Mouse (Mus musculus): ENCODE measurements at regions not wholly inside any gene's neighbourhood (a gene's known extent, or its start where the extent isn't known, plus 50 kb on each side); places are given as distances from the start of the nearest gene placed in this dataset.

- DNase-seq (ENCODE audit: low read depth, low spot score) = no peak
Observed at GRCm38 (mm10) chr11:112407681-112408080, 374.3 kb upstream of the Sox9 start.

- DNase-seq (ENCODE audit: low read depth, low spot score) = no peak
Observed at GRCm38 (mm10) chr11:112412434-112412833, 369.6 kb upstream of the Sox9 start.

GRCm38 (mm10) chr11:112442639-112443038, 339.4 kb upstream of the Sox9 start:
- DNase-seq (ENCODE audit: low read depth, low spot score) = no peak

DNA sequence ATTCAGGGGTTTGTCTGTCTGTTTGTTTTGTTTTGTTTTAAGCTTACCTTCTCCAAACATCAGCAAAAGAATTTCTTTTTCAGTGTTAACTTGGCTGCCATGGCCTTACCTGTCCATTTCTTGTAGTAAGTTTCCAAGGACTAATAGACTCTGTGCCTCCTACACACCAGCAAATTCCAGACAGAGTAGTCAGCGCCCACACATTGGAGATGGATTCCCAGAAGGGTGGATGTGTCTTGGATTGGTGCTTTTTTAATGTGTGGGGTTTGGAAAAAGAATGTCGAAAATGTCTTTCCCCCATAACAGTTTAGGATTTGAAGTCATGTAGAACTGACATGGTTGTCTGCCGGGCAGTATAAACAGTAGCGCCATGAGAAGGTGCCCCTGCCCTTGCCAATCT, 338.1 kb upstream of the Sox9 start:
- peak; percentile 28 for DNase-seq (ENCODE audit: low read depth, low spot score)

GRCm38 (mm10) chr11:112449632-112450031, 332.4 kb upstream of the Sox9 start:
- DNase-seq (ENCODE audit: low read depth, low spot score) = no peak

- no peak for DNase-seq (ENCODE audit: low read depth, low spot score)
Observed at GRCm38 (mm10) chr11:112450227-112450626, 331.8 kb upstream of the Sox9 start.

GRCm38 (mm10) chr11:112458075-112458474, 323.9 kb upstream of the Sox9 start:
- DNase-seq (ENCODE audit: low read depth, low spot score) = peak; percentile 38

DNA sequence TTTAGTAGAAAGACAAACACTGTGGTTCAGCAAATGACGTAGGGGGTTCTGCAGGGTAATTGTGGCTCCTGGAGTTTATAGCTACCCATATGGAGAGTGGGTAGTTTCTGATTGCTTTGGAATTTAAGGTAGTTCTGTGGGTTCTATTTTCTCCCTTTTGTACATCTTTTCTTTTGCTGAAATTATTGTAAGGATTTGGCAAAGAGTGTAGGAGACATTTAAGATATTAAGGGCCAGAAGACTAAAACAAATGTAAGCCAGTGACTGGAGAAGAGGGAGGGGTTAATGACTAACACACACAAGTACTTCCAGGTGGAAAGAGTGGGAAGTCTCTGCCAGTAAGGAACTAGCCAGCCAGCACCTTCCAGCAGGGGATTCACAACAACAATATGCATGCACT, 318.9 kb upstream of the Sox9 start:
- peak; percentile 62 for DNase-seq (ENCODE audit: low read depth, low spot score)

DNA sequence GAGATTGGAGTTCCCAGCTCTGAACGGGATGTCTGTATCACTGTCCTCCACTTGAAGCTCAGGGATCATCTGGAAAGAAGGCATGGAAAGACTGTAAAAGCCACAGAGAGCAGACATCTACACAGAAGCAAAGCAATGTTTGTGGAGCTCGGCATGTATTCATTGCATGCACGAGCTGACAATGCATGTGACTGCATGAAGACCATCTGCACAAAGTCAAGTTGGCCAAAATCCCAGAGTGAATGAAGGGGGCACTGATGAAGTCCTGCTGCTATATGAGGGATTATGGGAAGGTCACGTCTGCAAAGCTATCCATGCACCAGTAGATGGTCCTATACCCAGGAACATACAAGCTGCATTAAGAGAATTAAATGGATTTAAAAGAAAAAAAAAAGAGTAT, 317.6 kb upstream of the Sox9 start:
- DNase-seq (ENCODE audit: low read depth, low spot score) = no peak

DNA sequence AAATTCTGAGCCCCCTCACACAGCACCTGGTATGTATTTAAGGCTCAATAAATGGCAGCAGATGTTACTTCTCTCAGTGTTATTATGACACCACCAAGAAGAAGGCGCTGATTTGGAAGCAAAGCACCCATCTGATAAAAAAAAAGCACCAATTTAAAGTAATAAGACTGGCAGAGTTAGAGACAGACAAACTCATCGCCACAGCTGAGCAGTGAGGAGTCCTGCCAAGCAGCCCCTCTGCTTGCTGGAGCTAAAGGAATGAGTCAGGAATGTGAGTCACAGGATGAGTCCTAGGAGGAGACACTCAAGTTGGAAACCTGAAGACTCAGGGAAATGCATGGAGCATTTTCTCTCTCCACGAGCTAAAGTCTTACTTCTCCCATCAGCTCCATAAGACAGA, 311.7 kb upstream of the Sox9 start:
- peak; percentile 91 for DNase-seq (ENCODE audit: low read depth, low spot score)

DNA sequence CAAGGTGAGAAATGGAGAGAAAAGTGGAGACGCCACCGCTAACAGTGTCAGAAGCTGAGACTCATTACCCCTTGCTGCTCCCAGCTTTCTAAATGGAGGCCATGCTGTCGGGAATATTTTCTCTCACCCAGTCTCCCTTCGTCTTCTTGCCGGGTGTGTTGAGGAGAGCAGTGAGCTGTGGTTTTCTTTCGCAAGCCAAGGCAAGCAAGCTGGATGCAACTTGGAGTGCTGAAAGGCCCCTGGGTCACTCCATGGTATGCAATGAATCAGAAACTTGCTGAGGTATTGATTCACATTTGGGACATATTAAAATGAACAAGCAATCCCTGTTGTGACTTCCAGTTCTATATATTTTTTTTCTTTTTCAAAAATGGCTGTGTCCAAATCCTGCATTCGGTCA, 308.8 kb upstream of the Sox9 start:
- no peak for DNase-seq (ENCODE audit: low read depth, low spot score)

- no peak for DNase-seq (ENCODE audit: low read depth, low spot score)
Observed at GRCm38 (mm10) chr11:112473681-112474080, 308.3 kb upstream of the Sox9 start.

DNA sequence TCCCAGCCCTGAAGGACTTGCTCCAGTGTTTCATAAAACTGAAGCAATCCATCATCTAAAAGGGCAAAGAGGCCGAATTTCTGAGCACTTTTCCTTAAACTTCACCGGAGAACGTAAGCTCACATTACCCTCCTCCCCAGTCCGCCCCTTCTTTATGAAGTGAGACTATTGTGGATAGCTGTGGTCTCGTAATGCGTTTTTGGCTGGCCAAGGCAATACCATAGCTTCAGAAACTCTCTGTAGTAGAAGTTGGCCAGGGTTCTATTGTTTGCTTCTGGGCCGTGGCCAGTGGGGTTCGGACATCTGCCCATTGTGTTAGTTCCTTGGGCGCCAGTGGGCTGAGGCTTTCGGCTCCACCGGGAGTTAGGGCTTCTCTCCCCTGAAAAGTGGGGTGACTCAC, 301.7 kb upstream of the Sox9 start:
- no peak for DNase-seq (ENCODE audit: low read depth, low spot score)

GRCm38 (mm10) chr11:112501781-112502180, 280.2 kb upstream of the Sox9 start:
- DNase-seq (ENCODE audit: low read depth, low spot score) = no peak

DNA sequence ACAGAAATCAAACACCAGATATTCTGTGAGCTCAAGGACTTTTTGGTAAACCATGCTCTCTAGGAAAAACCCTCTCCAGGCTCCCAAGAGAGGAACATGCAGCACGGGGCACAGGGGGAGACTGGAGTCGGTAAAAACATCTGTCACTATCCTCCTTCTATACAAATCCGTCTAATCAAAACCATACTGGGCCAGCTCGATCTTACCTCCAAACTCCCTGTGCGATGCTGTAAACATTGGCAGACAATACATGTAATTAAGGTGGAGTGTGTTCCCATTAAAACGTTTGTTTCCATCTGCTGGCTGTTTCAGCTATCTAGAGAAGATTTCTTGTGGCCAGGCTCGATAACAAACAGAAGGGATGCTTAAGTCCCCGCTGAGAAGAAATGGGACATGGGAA, 262.9 kb upstream of the Sox9 start:
- DNase-seq (ENCODE audit: low read depth, low spot score) = no peak

DNA sequence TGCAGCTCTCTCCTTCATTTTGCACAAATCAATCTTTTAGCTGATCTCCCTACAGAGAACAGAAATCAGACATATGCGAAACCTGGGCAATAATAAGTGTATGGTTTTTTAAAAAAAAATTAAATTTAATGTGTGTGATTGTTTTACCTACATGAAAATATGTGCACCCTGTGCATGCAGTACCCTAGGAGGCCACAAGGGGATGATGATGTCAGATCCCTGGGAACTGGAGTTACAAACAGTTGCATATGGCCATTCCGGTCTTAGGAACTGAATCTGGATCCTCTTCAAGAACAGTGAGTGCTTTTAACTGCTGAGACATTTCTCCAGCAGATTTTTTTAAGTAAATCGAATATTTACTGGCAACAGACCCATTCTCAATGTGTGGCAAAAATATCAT, 257.0 kb upstream of the Sox9 start:
- DNase-seq (ENCODE audit: low read depth, low spot score) = no peak

GRCm38 (mm10) chr11:112542573-112542972, 239.5 kb upstream of the Sox9 start:
- DNase-seq (ENCODE audit: low read depth, low spot score) = no peak

DNA sequence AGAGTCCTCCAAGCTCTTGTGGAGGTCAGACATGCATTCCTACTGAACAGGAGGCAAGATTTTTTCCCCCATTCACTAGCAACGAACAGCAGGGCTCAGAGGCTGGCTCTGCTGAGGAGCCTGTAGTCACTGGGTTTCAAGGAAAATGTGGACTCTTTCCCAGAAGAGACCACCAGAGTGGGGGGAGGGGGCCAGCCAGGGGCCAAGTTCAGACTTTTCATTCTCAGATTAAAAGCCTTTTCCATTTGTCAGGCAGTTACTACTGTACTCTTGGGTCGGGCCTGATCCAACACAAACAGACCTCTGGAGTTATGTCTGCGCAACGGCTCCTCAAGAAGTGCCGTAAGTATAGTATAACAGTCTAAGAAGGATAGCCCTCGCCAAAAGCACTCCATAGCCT, 238.6 kb upstream of the Sox9 start:
- DNase-seq (ENCODE audit: low read depth, low spot score) = no peak

GRCm38 (mm10) chr11:112545231-112546010, 236.6 kb upstream of the Sox9 start:
- DNase-seq (ENCODE audit: low read depth, low spot score) = no peak

DNA sequence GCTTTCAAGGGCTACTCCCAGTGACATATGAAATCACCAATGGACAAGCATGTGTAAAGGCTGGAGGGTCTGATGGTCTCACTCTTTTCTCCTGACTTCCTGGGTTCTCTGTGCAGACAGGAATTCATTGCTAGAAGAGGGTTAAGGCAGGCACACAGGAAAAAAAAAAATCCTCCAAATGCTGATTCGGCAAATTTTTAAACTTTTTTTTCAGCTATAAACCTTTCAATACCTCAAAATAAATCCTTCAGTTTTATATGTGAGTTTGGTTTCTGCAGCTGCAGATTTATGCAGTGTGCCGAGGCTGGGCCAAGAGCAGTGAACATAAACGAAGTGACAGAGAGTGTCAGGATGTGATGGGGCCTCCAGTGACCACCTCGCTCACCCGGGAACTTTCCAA, 235.9 kb upstream of the Sox9 start:
- no peak for DNase-seq (ENCODE audit: low read depth, low spot score)

GRCm38 (mm10) chr11:112552838-112553237, 229.2 kb upstream of the Sox9 start:
- no peak for DNase-seq (ENCODE audit: low read depth, low spot score)

DNA sequence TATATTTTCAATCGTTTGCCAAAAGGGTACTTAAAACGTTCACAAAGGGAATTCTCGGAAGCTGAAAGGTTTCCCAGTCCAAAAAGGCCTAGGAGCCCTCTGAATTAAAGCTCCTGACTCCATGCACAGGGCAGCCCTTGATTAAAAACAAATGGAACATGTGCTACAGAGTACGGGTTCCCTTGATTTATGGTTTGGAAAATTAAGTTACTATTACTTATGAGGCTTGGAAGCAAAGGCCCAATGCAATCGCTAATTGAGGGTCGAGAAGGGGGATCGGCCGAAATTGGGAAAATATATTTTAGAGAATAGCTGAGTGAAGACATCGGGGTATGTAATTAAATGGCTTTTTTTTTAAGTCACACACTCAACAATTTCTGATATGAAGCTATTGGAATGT, 219.0 kb upstream of the Sox9 start:
- no peak for DNase-seq (ENCODE audit: low read depth, low spot score)

DNA sequence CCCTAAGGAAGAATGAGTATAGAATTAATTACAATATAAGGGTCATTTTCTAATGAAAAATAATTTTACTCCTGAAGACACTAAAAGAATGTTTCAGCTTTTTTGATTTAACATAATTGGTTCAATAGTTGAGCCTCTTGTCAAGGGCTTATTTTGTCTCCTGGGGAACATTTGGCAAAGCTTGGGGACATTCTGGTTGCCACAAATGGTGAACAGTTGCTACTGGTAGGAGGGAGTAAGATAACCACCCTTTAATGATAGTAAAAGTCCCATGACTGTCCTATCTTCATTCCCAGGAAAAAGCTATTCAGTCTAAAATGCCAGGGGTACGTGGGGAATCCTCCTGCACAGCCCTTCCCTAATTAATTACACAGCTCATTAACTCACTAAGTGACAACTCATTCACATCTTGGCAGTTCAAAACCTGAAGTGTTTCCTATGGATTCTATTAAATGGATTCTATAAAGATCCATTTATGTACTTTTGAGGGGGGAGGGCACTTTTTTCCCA, 217.3 kb upstream of the Sox9 start:
- DNase-seq (ENCODE audit: low read depth, low spot score) = peak; percentile 10

- DNase-seq (ENCODE audit: low read depth, low spot score) = no peak
Observed at GRCm38 (mm10) chr11:112566071-112566470, 216.0 kb upstream of the Sox9 start.
